Mouse (Mus musculus) yolk sac, embryonic 10.5 days (tissue): Measurements from ENCODE around the gene Kcnc2.

Source experiments
- DNase-seq: peaks from one replicate; pipeline ENCODE4 v3.0.0-alpha.2; 2017; ENCODE audit warnings: low spot score

The Kcnc2 gene

GRCm38 (mm10) chr10:112394399-112394970 is 123.6 kb downstream of the Kcnc2 start:
- no peak for DNase-seq

GRCm38 (mm10) chr10:112397194-112397593 is 126.3 kb downstream of the Kcnc2 start:
- no peak for DNase-seq

GRCm38 (mm10) chr10:112400591-112401404 is 129.9 kb downstream of the Kcnc2 start:
- no peak for DNase-seq

GRCm38 (mm10) chr10:112409525-112409924 is 138.6 kb downstream of the Kcnc2 start:
- no peak for DNase-seq

- no peak for DNase-seq
Observed at GRCm38 (mm10) chr10:112423327-112423726, 152.4 kb downstream of the Kcnc2 start.

- no peak for DNase-seq
Observed at GRCm38 (mm10) chr10:112436950-112437349, 166.0 kb downstream of the Kcnc2 start.

- no peak for DNase-seq
Observed at GRCm38 (mm10) chr10:112444640-112445039, 173.7 kb downstream of the Kcnc2 start.

GRCm38 (mm10) chr10:112450910-112451309 is 180.0 kb downstream of the Kcnc2 start:
- DNase-seq, result no peak

- no peak for DNase-seq
Observed at GRCm38 (mm10) chr10:112468689-112469384, 197.9 kb downstream of the Kcnc2 start.

- no peak for DNase-seq
Observed at GRCm38 (mm10) chr10:112474122-112474810, 203.3 kb downstream of the Kcnc2 start.

GRCm38 (mm10) chr10:112481461-112481860 is 210.5 kb downstream of the Kcnc2 start:
- DNase-seq, result no peak

- no peak for DNase-seq
Observed at GRCm38 (mm10) chr10:112481921-112482607, 211.1 kb downstream of the Kcnc2 start.

GRCm38 (mm10) chr10:112484387-112485105 is 213.6 kb downstream of the Kcnc2 start:
- no peak for DNase-seq

GRCm38 (mm10) chr10:112485819-112486218 is 214.9 kb downstream of the Kcnc2 start:
- DNase-seq, result no peak

- DNase-seq, result no peak
Observed at GRCm38 (mm10) chr10:112488751-112489150, 217.8 kb downstream of the Kcnc2 start.
